Mouse (Mus musculus): ENCODE measurements at regions not wholly inside any gene's neighbourhood (a gene's known extent, or its start where the extent isn't known, plus 50 kb on each side); places are given as distances from the start of the nearest gene placed in this dataset.
A peak's percentile ranks its signal among the peaks of the same experiment; 100 is the strongest.

DNA sequence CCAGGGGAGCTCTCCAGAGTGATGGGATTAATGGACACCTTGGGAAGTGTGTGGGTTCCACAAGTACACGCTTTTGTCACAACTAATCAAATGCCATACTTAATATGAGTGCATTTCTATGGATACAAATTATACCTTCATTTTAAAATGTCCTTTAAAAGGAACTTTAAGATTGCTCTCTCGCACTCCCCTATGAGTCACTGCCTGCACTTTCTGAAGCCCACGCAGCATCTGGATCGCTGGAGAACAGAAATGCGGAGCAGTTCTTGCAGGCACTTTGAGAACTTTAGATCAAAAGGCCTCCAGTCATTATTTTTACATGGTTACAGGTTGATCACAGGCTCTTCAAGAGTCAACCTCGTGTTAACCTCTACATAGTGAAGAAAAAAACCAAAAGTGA lies 503.5 kb upstream of the Celf2 start:
- no peak overlapping the region for H3K27ac ChIP-seq (ENCODE audit: low read length)
- 86% methylated on average over 6 of the region's 6 CpGs for WGBS
- H3K4me3 ChIP-seq (replicated peaks; ENCODE audit: low read length), result no peak overlapping the region
- no peaks in the 10 kb centered on the region for H3K4me1 ChIP-seq (replicated peaks; ENCODE audit: control insufficient read depth, insufficient read depth, low read length)
- H3K9me3 ChIP-seq (ENCODE audit: control insufficient read depth, low read length), result no peaks in the 10 kb centered on the region
- no peak overlapping the region for H3K4me2 ChIP-seq (ENCODE audit: low read length)
- no peaks in the 10 kb centered on the region for H3K27me3 ChIP-seq (replicated peaks; ENCODE audit: control insufficient read depth, insufficient read depth, low read length)
- H3K36me3 ChIP-seq (ENCODE audit: control insufficient read depth, insufficient read depth), result no peaks in the 10 kb centered on the region
- no peak for ATAC-seq
- no peak overlapping the region for H3K9ac ChIP-seq (replicated peaks; ENCODE audit: low read depth, low read length)

GRCm38 (mm10) chr2:7999444-7999843 lies 490.1 kb upstream of the Celf2 start:
- no peak overlapping the region for H3K4me2 ChIP-seq (ENCODE audit: low read length)
- H3K9ac ChIP-seq (replicated peaks; ENCODE audit: low read depth, low read length), result no peak overlapping the region
- H3K27ac ChIP-seq (ENCODE audit: low read length), result no peak overlapping the region
- no peaks in the 10 kb centered on the region for H3K9me3 ChIP-seq (ENCODE audit: control insufficient read depth, low read length)
- H3K4me3 ChIP-seq (replicated peaks; ENCODE audit: low read length), result no peak overlapping the region
- no peak for ATAC-seq
- 92% methylated on average over 2 of the region's 2 CpGs for WGBS
- no peaks in the 10 kb centered on the region for H3K36me3 ChIP-seq (ENCODE audit: control insufficient read depth, insufficient read depth)
- H3K4me1 ChIP-seq (replicated peaks; ENCODE audit: control insufficient read depth, insufficient read depth, low read length), result no peaks in the 10 kb centered on the region
- H3K27me3 ChIP-seq (replicated peaks; ENCODE audit: control insufficient read depth, insufficient read depth, low read length), result no peaks in the 10 kb centered on the region

DNA sequence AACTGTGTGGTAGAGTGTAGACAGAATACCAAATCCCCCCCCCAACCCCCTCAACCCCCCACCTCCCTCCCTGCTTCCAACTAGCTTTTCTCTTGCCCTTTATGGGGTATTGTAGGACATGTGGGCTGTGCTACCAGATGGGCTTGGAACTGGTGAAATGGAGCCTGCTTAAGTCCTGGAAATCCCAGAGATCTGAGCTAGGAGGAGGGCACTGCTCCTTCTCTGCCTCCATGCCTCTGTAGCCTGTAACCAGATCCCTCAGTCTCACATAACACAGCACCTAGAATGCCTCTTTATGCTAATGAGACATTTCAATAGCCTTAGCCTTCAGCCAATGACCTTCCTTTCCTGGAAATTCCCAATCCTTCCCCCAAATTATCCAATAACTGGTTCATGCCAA lies 465.1 kb upstream of the Celf2 start:
- no peak overlapping the region for H3K9ac ChIP-seq (replicated peaks; ENCODE audit: low read depth, low read length)
- no peak overlapping the region for H3K4me2 ChIP-seq (ENCODE audit: low read length)
- H3K9me3 ChIP-seq (ENCODE audit: control insufficient read depth, low read length), result no peaks in the 10 kb centered on the region
- no peak overlapping the region for H3K4me3 ChIP-seq (replicated peaks; ENCODE audit: low read length)
- H3K27ac ChIP-seq (ENCODE audit: low read length), result no peak overlapping the region
- ATAC-seq, result no peak
- H3K36me3 ChIP-seq (ENCODE audit: control insufficient read depth, insufficient read depth), result no peaks in the 10 kb centered on the region
- H3K27me3 ChIP-seq (replicated peaks; ENCODE audit: control insufficient read depth, insufficient read depth, low read length), result no peaks in the 10 kb centered on the region
- H3K4me1 ChIP-seq (replicated peaks; ENCODE audit: control insufficient read depth, insufficient read depth, low read length), result no peaks in the 10 kb centered on the region

DNA sequence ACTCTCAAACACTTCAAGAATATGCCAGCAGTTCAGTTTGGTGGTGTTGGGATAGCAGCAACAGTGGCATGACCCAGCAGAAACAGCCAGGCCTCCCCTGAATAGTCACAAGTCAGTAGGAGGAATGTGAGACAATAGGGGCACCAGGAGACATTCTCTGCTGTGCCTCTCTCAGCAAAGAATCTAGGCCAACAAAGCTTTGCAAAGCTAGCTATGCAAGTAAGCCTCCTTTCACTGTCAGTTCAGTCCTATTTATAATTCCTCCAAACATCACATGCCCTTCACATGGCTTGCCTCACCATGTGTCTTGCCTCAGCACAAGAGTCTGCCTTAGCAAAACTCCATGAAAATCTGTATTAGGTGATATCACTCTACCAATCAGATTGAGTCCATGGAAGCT lies 454.1 kb upstream of the Celf2 start:
- no peaks in the 10 kb centered on the region for H3K9me3 ChIP-seq (ENCODE audit: control insufficient read depth, low read length)
- H3K36me3 ChIP-seq (ENCODE audit: control insufficient read depth, insufficient read depth), result no peaks in the 10 kb centered on the region
- H3K4me3 ChIP-seq (replicated peaks; ENCODE audit: low read length), result no peak overlapping the region
- no peak for ATAC-seq
- no peak overlapping the region for H3K9ac ChIP-seq (replicated peaks; ENCODE audit: low read depth, low read length)
- no peak overlapping the region for H3K27ac ChIP-seq (ENCODE audit: low read length)
- no peak overlapping the region for H3K4me2 ChIP-seq (ENCODE audit: low read length)
- H3K4me1 ChIP-seq (replicated peaks; ENCODE audit: control insufficient read depth, insufficient read depth, low read length), result no peaks in the 10 kb centered on the region
- no peaks in the 10 kb centered on the region for H3K27me3 ChIP-seq (replicated peaks; ENCODE audit: control insufficient read depth, insufficient read depth, low read length)

- H3K4me2 ChIP-seq (ENCODE audit: low read length), result no peak overlapping the region
- no peak overlapping the region for H3K9ac ChIP-seq (replicated peaks; ENCODE audit: low read depth, low read length)
- 62% methylated on average over 2 of the region's 2 CpGs for WGBS
- no peaks in the 10 kb centered on the region for H3K27me3 ChIP-seq (replicated peaks; ENCODE audit: control insufficient read depth, insufficient read depth, low read length)
- H3K9me3 ChIP-seq (ENCODE audit: control insufficient read depth, low read length), result no peaks in the 10 kb centered on the region
- no peak overlapping the region for H3K4me3 ChIP-seq (replicated peaks; ENCODE audit: low read length)
- no peaks in the 10 kb centered on the region for H3K4me1 ChIP-seq (replicated peaks; ENCODE audit: control insufficient read depth, insufficient read depth, low read length)
- no peak for ATAC-seq
- H3K36me3 ChIP-seq (ENCODE audit: control insufficient read depth, insufficient read depth), result no peaks in the 10 kb centered on the region
- no peak overlapping the region for H3K27ac ChIP-seq (ENCODE audit: low read length)
These were observed 444.8 kb upstream of the Celf2 start for GRCm38 (mm10) chr2:7954210-7954609.

DNA sequence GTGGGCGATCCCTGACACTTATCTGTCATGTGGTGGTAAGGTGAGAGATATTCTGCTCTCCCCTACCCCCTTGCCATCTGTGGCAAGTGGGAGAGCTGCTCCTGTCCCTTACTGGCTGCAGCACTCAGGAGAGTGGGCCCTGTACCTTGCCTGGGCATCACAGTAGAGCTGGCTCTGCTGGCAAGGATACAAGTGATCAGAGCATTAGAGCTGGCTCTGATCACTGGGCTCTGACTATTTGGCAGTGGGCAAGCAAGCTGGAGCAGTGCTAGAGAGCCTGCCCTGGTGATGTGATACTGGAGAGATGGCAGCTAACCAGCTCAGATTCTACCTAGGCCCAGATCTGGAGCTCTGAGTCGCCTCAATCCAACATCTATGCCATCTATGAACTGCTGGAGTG lies 443.5 kb upstream of the Celf2 start:
- no peaks in the 10 kb centered on the region for H3K4me1 ChIP-seq (replicated peaks; ENCODE audit: control insufficient read depth, insufficient read depth, low read length)
- no peaks in the 10 kb centered on the region for H3K27me3 ChIP-seq (replicated peaks; ENCODE audit: control insufficient read depth, insufficient read depth, low read length)
- no peak overlapping the region for H3K27ac ChIP-seq (ENCODE audit: low read length)
- 88% methylated on average over 2 of the region's 2 CpGs for WGBS
- H3K9me3 ChIP-seq (ENCODE audit: control insufficient read depth, low read length), result no peaks in the 10 kb centered on the region
- no peak overlapping the region for H3K9ac ChIP-seq (replicated peaks; ENCODE audit: low read depth, low read length)
- no peaks in the 10 kb centered on the region for H3K36me3 ChIP-seq (ENCODE audit: control insufficient read depth, insufficient read depth)
- H3K4me3 ChIP-seq (replicated peaks; ENCODE audit: low read length), result no peak overlapping the region
- no peak for ATAC-seq
- H3K4me2 ChIP-seq (ENCODE audit: low read length), result no peak overlapping the region

- Histone ChIP-seq H3K9ac (replicated peaks; ENCODE audit: low read depth, low read length) (no peak overlapping the region), H3K36me3 (ENCODE audit: control insufficient read depth, insufficient read depth) (no peaks in the 10 kb centered on the region), H3K4me1 (replicated peaks; ENCODE audit: control insufficient read depth, insufficient read depth, low read length) (peaks cover 2% of the 10 kb centered on the region; the same call in 1 of the 2 replicates), H3K9me3 (ENCODE audit: control insufficient read depth, low read length) (no peaks in the 10 kb centered on the region), H3K27ac (ENCODE audit: low read length) (no peak overlapping the region; the same call in 1 of the 2 replicates), H3K4me3 (replicated peaks; ENCODE audit: low read length) (no peak overlapping the region), H3K27me3 (replicated peaks; ENCODE audit: control insufficient read depth, insufficient read depth, low read length) (no peaks in the 10 kb centered on the region), H3K4me2 (ENCODE audit: low read length) (no peak overlapping the region)
- WGBS, result 68% methylated on average over 2 of the region's 2 CpGs
- ATAC-seq, result peak; percentile 55
These were observed 435.6 kb upstream of the Celf2 start for GRCm38 (mm10) chr2:7944946-7945345.

DNA sequence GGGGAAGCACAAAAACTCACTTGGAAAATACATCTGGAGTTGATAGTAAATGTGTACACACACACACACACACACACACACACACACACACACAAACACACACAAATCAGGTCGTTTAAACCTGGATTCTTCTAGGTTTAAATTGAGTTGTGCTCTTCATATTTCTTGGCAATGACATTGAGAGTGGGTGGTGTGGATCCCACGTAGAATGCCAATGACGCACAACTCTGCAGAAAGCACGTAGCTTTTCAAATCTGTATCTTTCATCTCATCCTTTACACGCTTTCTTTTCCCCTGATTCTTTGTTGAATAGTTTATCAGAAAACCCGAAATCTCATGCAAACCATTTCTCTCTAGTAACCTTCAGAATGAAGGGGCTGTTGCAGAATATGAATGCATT lies 424.3 kb upstream of the Celf2 start:
- no peaks in the 10 kb centered on the region for H3K9me3 ChIP-seq (ENCODE audit: control insufficient read depth, low read length)
- H3K4me1 ChIP-seq (replicated peaks; ENCODE audit: control insufficient read depth, insufficient read depth, low read length), result no peaks in the 10 kb centered on the region
- no peak overlapping the region for H3K27ac ChIP-seq (ENCODE audit: low read length)
- 78% methylated on average over 6 of the region's 6 CpGs for WGBS
- H3K4me3 ChIP-seq (replicated peaks; ENCODE audit: low read length), result no peak overlapping the region
- ATAC-seq, result no peak
- no peak overlapping the region for H3K4me2 ChIP-seq (ENCODE audit: low read length)
- no peaks in the 10 kb centered on the region for H3K36me3 ChIP-seq (ENCODE audit: control insufficient read depth, insufficient read depth)
- no peaks in the 10 kb centered on the region for H3K27me3 ChIP-seq (replicated peaks; ENCODE audit: control insufficient read depth, insufficient read depth, low read length)
- H3K9ac ChIP-seq (replicated peaks; ENCODE audit: low read depth, low read length), result no peak overlapping the region

DNA sequence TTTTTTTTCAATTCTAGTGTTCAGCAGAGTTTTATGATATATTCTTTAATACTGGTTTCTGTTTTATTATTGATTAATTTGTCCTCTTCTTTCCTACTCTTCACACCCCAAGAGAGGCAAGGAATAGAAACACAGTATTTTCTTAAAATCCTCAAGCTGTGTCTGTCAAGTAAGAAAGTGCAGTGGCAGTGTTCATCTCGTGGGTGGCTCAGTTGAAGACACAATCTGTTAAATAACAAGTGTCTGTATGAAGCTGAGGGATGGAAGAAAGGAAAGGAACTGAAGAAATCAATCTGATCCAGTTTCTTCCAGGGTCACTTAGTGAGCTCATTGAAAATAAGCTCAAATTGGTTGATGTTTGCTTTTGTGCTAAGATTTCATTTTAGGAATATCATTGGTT lies 396.9 kb upstream of the Celf2 start:
- Histone ChIP-seq H3K27me3 (replicated peaks; ENCODE audit: control insufficient read depth, insufficient read depth, low read length) (no peaks in the 10 kb centered on the region), H3K27ac (ENCODE audit: low read length) (no peak overlapping the region), H3K4me3 (replicated peaks; ENCODE audit: low read length) (no peak overlapping the region), H3K9me3 (ENCODE audit: control insufficient read depth, low read length) (no peaks in the 10 kb centered on the region), H3K36me3 (ENCODE audit: control insufficient read depth, insufficient read depth) (no peaks in the 10 kb centered on the region), H3K9ac (replicated peaks; ENCODE audit: low read depth, low read length) (no peak overlapping the region), H3K4me2 (ENCODE audit: low read length) (no peak overlapping the region), H3K4me1 (replicated peaks; ENCODE audit: control insufficient read depth, insufficient read depth, low read length) (no peaks in the 10 kb centered on the region)
- 19% methylated on average over 1 of the region's 1 CpGs for whole genome bisulfite sequencing
- ATAC-seq, result no peak

- Histone ChIP-seq H3K27ac (ENCODE audit: low read length) (no peak overlapping the region), H3K4me3 (replicated peaks; ENCODE audit: low read length) (no peak overlapping the region), H3K9ac (replicated peaks; ENCODE audit: low read depth, low read length) (no peak overlapping the region), H3K27me3 (replicated peaks; ENCODE audit: control insufficient read depth, insufficient read depth, low read length) (no peaks in the 10 kb centered on the region), H3K36me3 (ENCODE audit: control insufficient read depth, insufficient read depth) (no peaks in the 10 kb centered on the region), H3K4me2 (ENCODE audit: low read length) (no peak overlapping the region), H3K4me1 (replicated peaks; ENCODE audit: control insufficient read depth, insufficient read depth, low read length) (no peaks in the 10 kb centered on the region), H3K9me3 (ENCODE audit: control insufficient read depth, low read length) (no peaks in the 10 kb centered on the region)
- 69% methylated on average over 3 of the region's 3 CpGs for WGBS
- no peak for ATAC-seq
These were observed 384.4 kb upstream of the Celf2 start for GRCm38 (mm10) chr2:7893787-7894186.

All from forebrain, embryonic 16.5 days (tissue).